Mouse (Mus musculus) liver, embryonic 14.5 days (tissue): ENCODE measurements at regions not wholly inside any gene's neighbourhood (a gene's known extent, or its start where the extent isn't known, plus 50 kb on each side); places are given as distances from the start of the nearest gene placed in this dataset.

Source experiments
- ATAC-seq: fragments of 200-750 bp; cut with Nextera tagmentation; 2 replicates; pipeline ENCODE4 v1.8.0; 2017; ENCODE audit warnings: moderate number of reproducible peaks, mild to moderate bottlenecking, moderate library complexity; ENCODE audit not compliant: insufficient read depth
- DNase-seq, 3 experiments: peaks; one replicate each; pipeline ENCODE4 v3.0.0-alpha.2; 2012 to 2013; ENCODE audit warnings: low read depth in 3 of 3, low spot score in 3 of 3
- H3K27ac ChIP-seq: fragments of 300-500 bp; sonication (generic); 2 replicates; pipeline ENCODE4 v1.5.1; 2014; ENCODE audit warnings: moderate library complexity, mild to moderate bottlenecking, control low read depth, inconsistent platforms
- H3K27me3 ChIP-seq: fragments of 300-500 bp; sonication (generic); 2 replicates; pipeline ENCODE4 v1.6.1; 2014; ENCODE audit warnings: mild to moderate bottlenecking, low read length, moderate library complexity; ENCODE audit not compliant: control insufficient read depth, insufficient read depth
- H3K36me3 ChIP-seq: fragments of 300-500 bp; sonication (generic); replicated peaks from 2 replicates; pipeline ENCODE4 v1.6.1; 2014; ENCODE audit warnings: low read depth; ENCODE audit not compliant: control insufficient read depth, insufficient read depth
- H3K4me1 ChIP-seq, 2 experiments: fragments of 200-500 bp in 1 of 2; fragments of 300-500 bp in 1 of 2; sonication (generic) in 1 of 2; replicated peaks; 2 replicates each; pipeline ENCODE4 v1.6.1; 2012 to 2014; ENCODE audit warnings: antibody characterized with exemption in 1 of 2, inconsistent platforms in 1 of 2, low read length in 1 of 2; ENCODE audit not compliant: control insufficient read depth in 2 of 2, insufficient read depth in 2 of 2
- H3K4me2 ChIP-seq: fragments of 300-500 bp; sonication (generic); 2 replicates; pipeline ENCODE4 v1.6.1; 2014; ENCODE audit warnings: low read depth, mild to moderate bottlenecking, control low read depth, moderate library complexity
- H3K4me3 ChIP-seq, 2 experiments: fragments of 200-500 bp in 1 of 2; fragments of 300-500 bp in 1 of 2; sonication (generic) in 1 of 2; 2 replicates each; pipeline ENCODE4 v1.5.1; 2012 to 2014; ENCODE audit warnings: low read depth in 2 of 2, low read length in 2 of 2, mild to moderate bottlenecking in 2 of 2, control low read depth in 1 of 2, inconsistent platforms in 1 of 2, moderate library complexity in 1 of 2; ENCODE audit not compliant: insufficient read depth in 1 of 2
- H3K9ac ChIP-seq: fragments of 300-500 bp; sonication (generic); replicated peaks from 2 replicates; pipeline ENCODE4 v1.6.1; 2014; ENCODE audit warnings: mild to moderate bottlenecking, control low read depth, moderate library complexity
- H3K9me3 ChIP-seq: fragments of 300-500 bp; sonication (generic); 2 replicates; pipeline ENCODE4 v1.6.1; 2016; ENCODE audit warnings: low read length, mixed read lengths; ENCODE audit not compliant: control insufficient read depth
- CTCF ChIP-seq: IDR thresholded peaks from 2 replicates; pipeline ENCODE4 v1.5.1; 2016; ENCODE audit warnings: antibody characterized with exemption, low read depth, control low read depth
- EP300 ChIP-seq: IDR thresholded peaks from 2 replicates; pipeline ENCODE4 v1.6.1; 2016; ENCODE audit warnings: antibody characterized with exemption, low read depth
- WGBS: fragments of 180-500 bp; shearing (Covaris S2); extraction: QIAGEN DNeasy Blood & Tissue Kit; methylation state at CpG from one replicate; pipeline ENCODE4 v1.1.7; 2014; ENCODE audit not compliant: insufficient replicate concordance; 5-methylcytosine and 5-hydroxymethylcytosine counted together

- DNase-seq (no peak), ATAC-seq (no peak)
- no peak overlapping the region for H3K4me3 ChIP-seq
- H3K9me3 ChIP-seq: no peaks in the 10 kb centered on the region
- H3K4me2 ChIP-seq: no peak overlapping the region
- H3K36me3 ChIP-seq: no peaks in the 10 kb centered on the region
- TF ChIP-seq CTCF (no peak), EP300 (no peak)
- no peak overlapping the region for H3K27ac ChIP-seq
- WGBS: 41% methylated on average over 7 of the region's 7 CpGs
- H3K4me1 ChIP-seq: peaks cover 0 to 2% of the 10 kb centered on the region in 2 experiments; a peak in 1 of 4 replicates
- H3K9ac ChIP-seq: no peak overlapping the region
- H3K27me3 ChIP-seq: no peaks in the 10 kb centered on the region
Measured at GRCm38 (mm10) chr9:120681404-120681803, 110.2 kb downstream of the Rpl14 start.

DNA sequence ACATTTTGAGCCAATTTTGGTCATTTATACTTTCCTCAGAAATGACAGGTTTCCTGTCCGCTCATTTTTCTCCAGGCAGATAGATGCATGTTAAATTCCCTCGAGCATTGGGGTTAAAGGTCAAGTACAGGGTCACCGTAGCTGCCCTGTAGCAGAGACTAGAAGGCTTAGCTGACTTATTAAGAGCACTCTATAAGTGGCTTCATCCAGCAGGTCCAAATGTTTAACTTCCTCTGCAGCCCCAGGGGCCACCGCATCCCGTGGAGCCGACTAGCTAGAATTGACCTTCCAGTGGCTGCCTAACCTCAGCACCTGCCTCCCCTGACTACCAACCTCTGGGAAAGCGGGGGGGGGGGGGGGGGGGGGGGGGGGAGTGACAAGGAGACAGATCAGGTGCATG, 114.7 kb downstream of the Rpl14 start:
- no peak overlapping the region for H3K27ac ChIP-seq
- no peak overlapping the region for H3K9ac ChIP-seq
- H3K36me3 ChIP-seq: no peaks in the 10 kb centered on the region
- H3K27me3 ChIP-seq: no peaks in the 10 kb centered on the region
- ATAC-seq (no peak), DNase-seq (no peak)
- H3K4me2 ChIP-seq: no peak overlapping the region
- no peaks in the 10 kb centered on the region for H3K9me3 ChIP-seq
- TF ChIP-seq EP300 (no peak), CTCF (no peak)
- WGBS: 24% methylated on average over 6 of the region's 7 CpGs
- peaks cover 0 to 2% of the 10 kb centered on the region in 2 experiments; a peak in 1 of 4 replicates for H3K4me1 ChIP-seq
- no peak overlapping the region for H3K4me3 ChIP-seq

GRCm38 (mm10) chr9:120689025-120689424, 117.8 kb downstream of the Rpl14 start:
- no peaks in the 10 kb centered on the region for H3K36me3 ChIP-seq
- no peak overlapping the region for H3K27ac ChIP-seq
- H3K27me3 ChIP-seq: no peaks in the 10 kb centered on the region
- H3K4me3 ChIP-seq: no peak overlapping the region
- WGBS: 30% methylated on average over 11 of the region's 11 CpGs
- H3K9me3 ChIP-seq: no peaks in the 10 kb centered on the region
- H3K9ac ChIP-seq: no peak overlapping the region
- ATAC-seq: no peak
- no peak for TF ChIP-seq EP300
- TF ChIP-seq CTCF: no peak
- peaks cover 0 to 11% of the 10 kb centered on the region in 2 experiments; a peak in 2 of 4 replicates for H3K4me1 ChIP-seq
- H3K4me2 ChIP-seq: no peak overlapping the region
- DNase-seq: no peak

- H3K9ac ChIP-seq: no peak overlapping the region
- H3K9me3 ChIP-seq: no peaks in the 10 kb centered on the region
- H3K36me3 ChIP-seq: no peaks in the 10 kb centered on the region
- H3K4me1 ChIP-seq: peaks cover 0 to 11% of the 10 kb centered on the region in 2 experiments; a peak in 2 of 4 replicates
- H3K27me3 ChIP-seq: no peaks in the 10 kb centered on the region
- ATAC-seq: no peak
- H3K27ac ChIP-seq: no peak overlapping the region
- DNase-seq: no peak
- no peak overlapping the region for H3K4me2 ChIP-seq
- 35% methylated on average over 5 of the region's 5 CpGs for WGBS
- H3K4me3 ChIP-seq: no peak overlapping the region
- TF ChIP-seq EP300 (no peak), CTCF (no peak)
Measured at GRCm38 (mm10) chr9:120690510-120690909, 119.3 kb downstream of the Rpl14 start.

- no peak overlapping the region for H3K9ac ChIP-seq
- TF ChIP-seq CTCF (peak; percentile 34; the same call in 1 of the 2 replicates), EP300 (no peak)
- H3K9me3 ChIP-seq: no peaks in the 10 kb centered on the region
- peak overlapping the region; percentile 43 for H3K4me2 ChIP-seq
- H3K36me3 ChIP-seq: no peaks in the 10 kb centered on the region
- H3K4me3 ChIP-seq: 0 out of 4 replicates have a peak overlapping the region, but pooled peaks of 1 of the 2 experiments have one; percentile 22
- H3K4me1 ChIP-seq: peaks cover 0 to 11% of the 10 kb centered on the region in 2 experiments; a peak in 2 of 4 replicates
- peak; percentile 7 to 25 (median 17) for DNase-seq
- no peaks in the 10 kb centered on the region for H3K27me3 ChIP-seq
- no peak overlapping the region for H3K27ac ChIP-seq
- peak; percentile 65; the same call in 1 of the 2 replicates for ATAC-seq
- 8% methylated on average over 30 of the region's 30 CpGs for whole genome bisulfite sequencing
Measured at GRCm38 (mm10) chr9:120690961-120691941, 120.0 kb downstream of the Rpl14 start.
